Mouse (Mus musculus) lung, postnatal 0 days (tissue): ENCODE measurements around the gene Adamtsl4.

ENCODE experiments used
- CTCF ChIP-seq: IDR thresholded peaks from 2 replicates; pipeline ENCODE4 v1.5.1; 2016; ENCODE audit warnings: antibody characterized with exemption, mild to moderate bottlenecking
- EP300 ChIP-seq: IDR thresholded peaks from 2 replicates; pipeline ENCODE4 v1.6.1; 2016; ENCODE audit warnings: antibody characterized with exemption, mild to moderate bottlenecking, control low read depth

GRCm38 (mm10) chr3:95651391-95652203 is 36.1 kb downstream of the Adamtsl4 start:
- TF ChIP-seq CTCF = no peak
- TF ChIP-seq EP300 = no peak
